Mouse (Mus musculus) C2C12 (cell line): Measurements from ENCODE around the gene Csnk1e. TPM values are rescaled to one million over a fixed set of nuclear protein-coding genes. Genes with fewer than 3 reads are reported as not detected.

Source experiments
- H3K27me3 ChIP-seq: one replicate; pipeline ENCODE4 v1.6.1; 2011; ENCODE audit not compliant: control insufficient read depth, insufficient read depth, insufficient read length
- H3K36me3 ChIP-seq: one replicate; pipeline ENCODE4 v1.6.1; 2011; ENCODE audit not compliant: control insufficient read depth, insufficient read depth
- H3K4me3 ChIP-seq: one replicate; pipeline ENCODE4 v1.5.1; 2011; ENCODE audit warnings: mild to moderate bottlenecking, control low read depth; ENCODE audit not compliant: poor library complexity, insufficient read depth, severe bottlenecking
- H3K79me2 ChIP-seq: one replicate; pipeline ENCODE4 v1.6.1; 2011; ENCODE audit not compliant: control insufficient read depth, insufficient read depth
- H3K79me3 ChIP-seq: one replicate; pipeline ENCODE4 v1.6.1; 2011; ENCODE audit warnings: low read depth, control low read depth
- H3ac ChIP-seq: one replicate; pipeline ENCODE3; 2011; ENCODE audit warnings: low read depth; ENCODE audit not compliant: control insufficient read depth, insufficient read length
- CEBPB ChIP-seq: IDR thresholded peaks from one replicate; pipeline ENCODE4 v1.6.1; 2011; ENCODE audit warnings: low read depth, mild to moderate bottlenecking, control low read depth, moderate library complexity
- CTCF ChIP-seq: IDR thresholded peaks from one replicate; pipeline ENCODE4 v1.5.1; 2011; ENCODE audit not compliant: control insufficient read depth, insufficient read depth, insufficient read length
- FOSL1 ChIP-seq: IDR thresholded peaks from one replicate; pipeline ENCODE4 v1.8.0; 2011; ENCODE audit warnings: mild to moderate bottlenecking, low read length; ENCODE audit not compliant: poor library complexity, insufficient read depth, severe bottlenecking
- MAX ChIP-seq: IDR thresholded peaks from one replicate; pipeline ENCODE4 v1.6.1; 2011; ENCODE audit warnings: mild to moderate bottlenecking, control low read depth
- MYOD1 ChIP-seq: IDR thresholded peaks from one replicate; pipeline ENCODE4 v1.6.1; 2011; ENCODE audit warnings: low read depth; ENCODE audit not compliant: control insufficient read depth, insufficient read length
- MYOG ChIP-seq: IDR thresholded peaks from one replicate; pipeline ENCODE4 v1.6.1; 2011; ENCODE audit not compliant: control insufficient read depth, insufficient read length; ENCODE audit errors: extremely low read depth
- USF1 ChIP-seq: IDR thresholded peaks from one replicate; pipeline ENCODE4 v1.6.1; 2011; ENCODE audit warnings: low read depth, mild to moderate bottlenecking, control low read depth, moderate library complexity
- polyA plus RNA-seq: library from polyadenylated mRNA; unstranded; fragments of >200 nt; fragmentation: generic; extraction: Trizol; gene quantifications from one replicate; pipeline ENCODE4 v1.2.1, GENCODE M21; 2012; ENCODE audit warnings: missing spikeins

Csnk1e gene
- polyA plus RNA-seq, 1 experiment: 98.6 TPM

DNA sequence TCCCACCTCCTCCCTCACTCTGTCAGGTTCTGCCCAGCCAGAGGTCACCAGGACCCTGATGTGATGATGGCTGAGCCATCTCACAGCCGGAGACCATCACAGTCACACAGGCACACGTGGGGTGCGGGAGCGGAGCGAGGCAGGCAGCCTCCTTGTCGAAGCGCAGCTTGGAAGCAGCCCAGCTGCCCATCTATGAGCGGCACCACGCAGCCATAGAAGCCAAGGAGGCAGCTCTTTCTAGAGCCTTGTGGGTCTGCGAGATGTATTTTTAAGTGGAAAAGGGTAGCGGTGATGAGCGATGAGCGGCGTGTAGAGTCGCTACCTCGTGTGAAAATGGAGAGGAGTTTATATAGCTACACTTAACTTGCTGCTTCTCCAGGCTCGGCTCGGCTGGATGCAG lies 38.2 kb upstream of the Csnk1e start:
- Histone ChIP-seq H3ac (no peak overlapping the region), H3K36me3 (no peaks in the 10 kb centered on the region), H3K79me2 (no peaks in the 10 kb centered on the region), H3K27me3 (peaks cover 96% of the 10 kb centered on the region), H3K4me3 (no peak overlapping the region), H3K79me3 (no peaks in the 10 kb centered on the region)
- TF ChIP-seq USF1: no peak
- no peak for TF ChIP-seq MYOG
- no peak for TF ChIP-seq FOSL1
- no peak for TF ChIP-seq CTCF
- TF ChIP-seq MYOD1: no peak
- TF ChIP-seq MAX: no peak
- TF ChIP-seq CEBPB: no peak

DNA sequence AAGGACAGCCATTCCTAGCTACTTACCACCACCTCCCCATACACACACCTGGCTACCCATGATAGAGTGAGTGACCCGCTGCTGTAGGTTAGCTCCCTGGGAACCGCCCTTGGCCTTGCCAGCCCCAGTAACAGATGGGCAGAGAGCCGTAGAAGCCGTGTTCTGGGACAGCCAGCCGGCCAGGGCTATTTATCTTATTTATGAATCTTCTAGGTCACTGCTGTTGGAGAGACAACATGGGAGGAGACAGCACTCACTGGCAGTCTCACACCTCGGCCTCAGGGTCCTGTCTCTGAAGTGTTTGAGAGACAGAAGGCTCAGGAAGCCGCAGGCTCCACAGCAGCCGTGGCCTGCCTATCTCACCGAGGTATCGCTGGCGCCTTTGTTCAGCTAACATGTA lies 34.1 kb upstream of the Csnk1e start:
- H3K36me3 ChIP-seq: no peaks in the 10 kb centered on the region
- no peaks in the 10 kb centered on the region for H3K79me2 ChIP-seq
- H3K4me3 ChIP-seq: no peak overlapping the region
- H3ac ChIP-seq: no peak overlapping the region
- no peaks in the 10 kb centered on the region for H3K79me3 ChIP-seq
- no peak for TF ChIP-seq FOSL1
- TF ChIP-seq CEBPB: no peak
- no peak for TF ChIP-seq MYOD1
- no peak for TF ChIP-seq USF1
- no peak for TF ChIP-seq MAX
- no peak for TF ChIP-seq CTCF
- no peak for TF ChIP-seq MYOG
- peaks cover 87% of the 10 kb centered on the region for H3K27me3 ChIP-seq

DNA sequence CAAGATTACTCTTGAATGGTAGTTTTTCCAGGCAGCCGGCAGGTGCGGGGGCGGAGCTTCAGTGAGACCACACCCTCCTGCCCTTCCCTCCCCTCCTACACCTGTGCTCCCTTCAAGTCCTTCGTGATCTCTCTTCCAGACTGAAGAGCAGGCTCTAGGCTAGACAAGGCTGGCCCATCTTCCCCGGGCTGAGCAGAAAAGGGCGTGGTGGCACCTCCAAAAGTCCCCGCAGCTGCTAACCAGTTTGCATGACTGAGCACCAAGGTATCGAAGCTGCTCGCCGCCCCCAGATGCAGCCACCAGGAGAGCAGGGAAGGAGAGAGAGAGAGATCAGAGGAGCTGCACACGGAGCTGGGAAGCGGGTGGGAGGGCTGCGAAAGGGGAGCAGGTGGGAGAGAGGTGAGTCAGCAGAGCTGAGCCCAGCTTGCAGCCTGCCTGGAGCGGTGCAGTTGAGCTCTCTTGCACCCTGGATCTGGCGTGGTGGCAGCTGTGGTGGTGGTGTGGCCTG lies 25.9 kb upstream of the Csnk1e start:
- no peaks in the 10 kb centered on the region for H3K36me3 ChIP-seq
- no peak for TF ChIP-seq MAX
- no peak for TF ChIP-seq CEBPB
- H3ac ChIP-seq: no peak overlapping the region
- no peak overlapping the region for H3K4me3 ChIP-seq
- H3K27me3 ChIP-seq: peaks cover 79% of the 10 kb centered on the region
- H3K79me3 ChIP-seq: no peaks in the 10 kb centered on the region
- H3K79me2 ChIP-seq: no peaks in the 10 kb centered on the region

DNA sequence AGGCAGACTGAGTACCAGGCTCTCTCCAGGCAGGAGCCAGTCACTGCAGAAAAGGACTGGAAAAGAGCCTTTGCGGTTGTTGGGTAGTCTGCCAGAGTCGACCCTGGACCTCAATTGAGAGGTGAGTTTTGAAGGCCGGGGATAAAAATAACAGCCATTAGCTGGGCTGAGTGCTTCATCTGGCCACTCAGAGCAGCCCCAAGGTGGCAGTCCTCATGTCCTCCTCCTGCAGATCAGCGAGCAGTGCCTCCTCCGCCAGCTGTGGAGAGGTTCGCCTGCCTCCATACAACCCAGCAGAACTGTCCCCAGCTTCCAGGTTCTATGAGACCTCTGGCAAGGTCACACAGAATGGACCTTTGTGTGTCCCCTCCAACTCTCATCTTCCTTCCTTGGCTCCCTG lies 21.9 kb upstream of the Csnk1e start:
- Histone ChIP-seq H3K36me3 (no peaks in the 10 kb centered on the region), H3K79me3 (no peaks in the 10 kb centered on the region), H3ac (no peak overlapping the region), H3K4me3 (no peak overlapping the region), H3K79me2 (no peaks in the 10 kb centered on the region), H3K27me3 (peaks cover 54% of the 10 kb centered on the region)
- TF ChIP-seq CEBPB (no peak), MYOD1 (no peak), FOSL1 (no peak), MAX (no peak), MYOG (no peak), CTCF (no peak), USF1 (no peak)

DNA sequence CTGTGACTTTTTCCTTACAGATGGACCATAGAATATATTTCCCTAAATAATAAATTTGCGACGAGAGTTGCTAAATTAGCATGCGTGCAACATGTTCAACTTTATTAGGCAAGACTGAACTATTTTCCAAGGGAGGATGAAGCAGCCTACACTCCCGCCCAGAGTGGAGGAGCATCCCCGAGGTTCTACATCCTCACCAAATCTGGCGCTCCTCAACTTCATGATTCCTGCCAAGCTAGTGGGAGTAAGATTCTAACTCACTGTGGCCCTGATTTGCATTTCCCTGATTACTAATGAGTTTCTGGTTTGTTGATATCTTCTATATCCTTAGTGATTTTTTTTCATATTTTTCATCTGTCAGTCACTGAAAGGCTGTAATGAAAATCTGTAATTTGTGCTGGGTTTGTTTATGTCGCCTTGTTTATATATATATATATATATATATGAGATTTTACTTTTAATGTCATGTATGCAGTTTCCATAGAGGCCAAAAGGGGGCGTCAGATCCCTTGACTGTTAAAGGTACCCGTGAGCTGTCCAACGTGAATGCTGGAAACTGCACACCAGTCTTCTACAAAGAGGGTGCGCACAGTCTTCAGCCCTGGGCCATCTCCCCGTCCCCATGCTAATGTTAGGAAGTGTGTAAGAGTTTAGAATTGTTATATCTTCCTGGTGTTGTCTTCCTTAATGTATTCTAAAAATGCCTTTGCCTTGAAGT lies 18.4 kb upstream of the Csnk1e start:
- no peak for TF ChIP-seq CEBPB
- no peak for TF ChIP-seq MAX
- TF ChIP-seq USF1: no peak
- TF ChIP-seq CTCF: no peak
- TF ChIP-seq MYOD1: no peak
- TF ChIP-seq FOSL1: no peak
- no peak for TF ChIP-seq MYOG
- Histone ChIP-seq H3K36me3 (no peaks in the 10 kb centered on the region), H3K79me2 (no peaks in the 10 kb centered on the region), H3K4me3 (no peak overlapping the region), H3ac (no peak overlapping the region), H3K27me3 (peaks cover 24% of the 10 kb centered on the region), H3K79me3 (no peaks in the 10 kb centered on the region)

DNA sequence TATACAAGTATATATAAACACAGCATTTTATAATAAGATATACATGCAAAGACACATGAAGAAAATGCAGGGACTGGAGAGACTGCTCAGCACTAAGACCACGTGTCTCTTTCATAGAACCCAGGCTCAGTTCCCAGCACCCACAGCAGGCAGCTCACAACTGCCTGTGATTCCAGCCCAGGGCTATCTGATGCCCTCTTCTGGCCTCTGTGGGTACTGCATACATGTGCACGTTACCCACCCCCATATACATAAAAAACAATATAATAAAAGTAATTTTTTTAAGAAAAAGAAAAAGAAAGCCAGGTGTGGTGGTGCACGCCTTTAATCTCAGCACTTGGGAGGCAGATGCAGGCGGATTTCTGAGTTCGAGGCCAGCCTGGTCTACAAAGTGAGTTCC lies 17.7 kb upstream of the Csnk1e start:
- H3K36me3 ChIP-seq: no peaks in the 10 kb centered on the region
- TF ChIP-seq MAX (no peak), MYOD1 (no peak), CEBPB (no peak), FOSL1 (no peak), CTCF (no peak), MYOG (no peak), USF1 (no peak)
- no peak overlapping the region for H3K4me3 ChIP-seq
- no peak overlapping the region for H3ac ChIP-seq
- no peaks in the 10 kb centered on the region for H3K79me3 ChIP-seq
- H3K79me2 ChIP-seq: no peaks in the 10 kb centered on the region
- peaks cover 17% of the 10 kb centered on the region for H3K27me3 ChIP-seq
